Mouse (Mus musculus): Measurements from ENCODE around the gene H2-D1.
"Not testable (repeated sequence)": the region's sequence is repeated elsewhere in the genome, so short reads cannot be mapped to it uniquely, and the experiment has no call there.

The H2-D1 gene

GRCm38 (mm10) chr17:35262664-35263522 is at the start of gene H2-D1:
Gene H2-D1, plus strand, starts transcription at chr17:35262730.
- DNase-seq (ENCODE audit: low spot score) = peak; percentile 97

- no peak for DNase-seq (ENCODE audit: low spot score)
Observed at GRCm38 (mm10) chr17:35213071-35213470, 49.5 kb upstream of the H2-D1 start.

GRCm38 (mm10) chr17:35218516-35219193 is 43.9 kb upstream of the H2-D1 start:
- no peak for DNase-seq (ENCODE audit: low spot score)

GRCm38 (mm10) chr17:35219601-35220041 is 42.9 kb upstream of the H2-D1 start:
- DNase-seq (ENCODE audit: low spot score) = no peak

GRCm38 (mm10) chr17:35220156-35220952 is 42.2 kb upstream of the H2-D1 start, which contains the start of gene Gm16181:
Gene Gm16181, plus strand, starts transcription at chr17:35220834.
- no peak for DNase-seq (ENCODE audit: low spot score)

GRCm38 (mm10) chr17:35222299-35222698 is 40.2 kb upstream of the H2-D1 start:
- DNase-seq (ENCODE audit: low spot score) = no peak

- DNase-seq (ENCODE audit: low spot score) = no peak
Observed at GRCm38 (mm10) chr17:35224641-35225040, 37.9 kb upstream of the H2-D1 start.

GRCm38 (mm10) chr17:35225456-35225855 is 37.1 kb upstream of the H2-D1 start:
- no peak for DNase-seq (ENCODE audit: low spot score)

- DNase-seq (ENCODE audit: low spot score) = no peak
Observed at GRCm38 (mm10) chr17:35226561-35227046, 35.9 kb upstream of the H2-D1 start.

GRCm38 (mm10) chr17:35231022-35231421 is 31.5 kb upstream of the H2-D1 start:
- no peak for DNase-seq (ENCODE audit: low spot score)

- peak; percentile 89 for DNase-seq (ENCODE audit: low spot score)
Observed at GRCm38 (mm10) chr17:35232043-35232442, 30.5 kb upstream of the H2-D1 start.

- no peak for DNase-seq (ENCODE audit: low spot score)
Observed at GRCm38 (mm10) chr17:35232659-35233058, 29.9 kb upstream of the H2-D1 start.

GRCm38 (mm10) chr17:35233114-35233980 is 29.2 kb upstream of the H2-D1 start, which contains the start of gene Atp6v1g2:
Gene Atp6v1g2, plus strand, starts transcription at chr17:35233660.
- DNase-seq (ENCODE audit: low spot score) = no peak

- DNase-seq (ENCODE audit: low spot score) = not testable (repeated sequence)
Observed at GRCm38 (mm10) chr17:35234090-35234489, 28.4 kb upstream of the H2-D1 start.

- no peak for DNase-seq (ENCODE audit: low spot score)
Observed at GRCm38 (mm10) chr17:35234903-35235302, 27.6 kb upstream of the H2-D1 start.

GRCm38 (mm10) chr17:35235614-35236389 is 26.7 kb upstream of the H2-D1 start, which contains the start of gene Nfkbil1:
Gene Nfkbil1, minus strand, starts transcription at chr17:35235792.
- peak; percentile 91 for DNase-seq (ENCODE audit: low spot score)

- peak; percentile 96 for DNase-seq (ENCODE audit: low spot score)
Observed at GRCm38 (mm10) chr17:35236390-35236746, 26.2 kb upstream of the H2-D1 start.

- DNase-seq (ENCODE audit: low spot score) = no peak
Observed at GRCm38 (mm10) chr17:35236996-35237395, 25.5 kb upstream of the H2-D1 start.

GRCm38 (mm10) chr17:35237504-35237903 is 25.0 kb upstream of the H2-D1 start:
- DNase-seq (ENCODE audit: low spot score) = no peak

- DNase-seq (ENCODE audit: low spot score) = no peak
Observed at GRCm38 (mm10) chr17:35239700-35240099, 22.8 kb upstream of the H2-D1 start.

Measured in layer of hippocampus, adult 9-10 months (tissue).